Mouse (Mus musculus) ovary, postnatal 10 days (tissue): ENCODE results near the gene Slc22a18.

Experiments used
- DNase-seq: peaks from one replicate; pipeline ENCODE4 v3.0.0; 2022; ENCODE audit warnings: low spot score

Gene Slc22a18

DNA sequence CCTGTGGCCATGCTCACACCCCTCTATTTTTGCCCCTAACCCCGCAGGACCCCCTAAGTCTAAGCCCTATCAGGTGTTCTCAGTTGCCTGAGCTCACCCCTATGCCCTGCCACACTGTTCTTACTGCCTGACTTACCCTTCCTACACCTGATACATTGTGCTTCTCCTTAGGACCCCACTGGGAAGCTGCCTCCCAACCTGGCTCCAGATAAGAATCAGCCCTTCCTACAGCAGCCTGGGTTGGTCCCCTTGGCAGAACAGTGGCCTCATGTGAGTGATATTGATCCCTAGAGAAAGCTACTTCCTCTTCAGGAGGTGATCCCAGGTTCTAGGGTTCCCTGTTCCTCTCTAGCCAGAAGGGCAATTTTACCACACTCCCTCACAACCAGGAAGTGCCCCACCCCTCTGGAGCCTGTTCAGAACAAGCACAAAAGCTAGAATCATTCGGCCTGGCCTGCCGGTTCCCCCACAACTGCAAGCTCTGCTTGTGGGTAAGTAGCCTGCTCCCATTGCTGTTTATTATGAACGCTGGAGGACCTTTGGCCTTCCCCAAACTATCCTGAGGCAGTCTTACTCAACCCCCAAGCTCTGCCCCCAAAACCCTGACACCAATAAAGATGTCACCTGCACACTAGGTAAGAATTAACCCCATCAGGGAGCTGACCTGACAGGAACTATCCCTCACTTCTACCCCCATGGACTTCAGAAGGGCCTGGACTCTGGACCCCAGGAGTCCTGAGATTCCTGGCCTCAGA is at the start of gene Slc22a18:
TSS of gene Slc22a18 (plus strand) at position 390 of the 755 bp plus-strand sequence.
- DNase-seq: no peak

DNA sequence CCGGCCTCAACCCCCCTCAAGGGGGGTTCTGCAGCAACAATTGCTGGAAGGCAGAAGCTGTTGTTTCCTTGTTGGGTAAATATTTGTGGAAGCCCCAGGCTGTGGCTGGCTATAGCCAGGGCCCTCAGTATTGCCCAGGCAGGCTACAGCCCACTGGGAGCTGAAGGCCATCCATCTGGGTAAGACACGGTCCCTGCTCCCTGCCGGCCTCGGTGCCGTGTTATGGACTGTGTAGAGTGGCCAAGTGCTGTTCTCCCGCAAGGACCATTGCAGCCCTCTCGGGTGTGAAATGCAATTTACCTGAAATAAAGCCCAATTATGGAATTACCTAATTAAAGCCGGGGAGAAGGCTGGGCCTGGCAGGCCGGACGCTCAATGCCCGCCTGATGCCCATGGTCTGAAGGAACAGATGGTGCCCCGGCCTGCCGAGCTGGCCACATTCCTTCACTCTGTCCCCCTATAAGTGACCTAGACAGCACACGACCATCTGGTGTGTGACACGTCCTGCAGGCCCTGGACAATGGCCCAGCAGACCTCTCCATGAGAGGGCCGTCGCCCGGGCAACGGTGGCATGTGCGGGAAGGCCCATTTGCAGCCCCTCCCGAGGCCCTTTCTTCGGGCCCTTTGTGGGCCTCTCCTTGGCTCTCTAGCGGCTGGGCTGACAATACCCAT is 45.3 kb upstream of the Slc22a18 start:
- no peak for DNase-seq

DNA sequence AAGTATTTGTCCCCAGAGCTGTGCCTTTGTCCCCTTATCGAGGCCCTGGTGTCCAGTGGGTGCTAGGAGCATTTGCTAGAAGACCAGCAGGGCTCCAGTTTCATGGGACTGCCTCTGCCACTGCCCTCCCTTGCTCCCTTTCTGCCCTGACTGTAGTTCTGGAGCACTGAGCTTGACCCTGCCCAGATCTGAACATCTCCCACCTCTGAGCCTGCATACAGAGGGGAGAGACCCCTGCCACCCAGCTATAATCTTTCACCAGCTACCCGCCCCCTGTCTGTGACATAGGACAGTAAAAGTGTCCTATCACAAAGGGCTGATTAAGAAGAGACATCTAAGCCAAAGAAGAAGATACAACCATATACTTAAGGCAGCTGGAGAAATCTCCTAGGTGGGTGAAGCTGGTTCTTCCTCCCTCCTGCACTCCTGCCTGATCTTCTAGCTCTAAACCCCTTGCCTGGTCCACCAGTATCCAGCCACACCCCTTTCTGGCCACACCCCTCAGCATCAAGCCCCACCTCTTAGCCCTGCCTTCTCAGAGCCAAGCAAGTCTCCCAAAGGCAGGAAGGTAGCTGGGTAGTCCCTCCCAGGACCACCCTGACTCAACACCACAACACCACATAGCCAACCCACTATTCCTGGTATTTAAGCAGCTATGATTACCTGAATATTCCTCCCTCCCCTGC is 44.6 kb upstream of the Slc22a18 start:
- DNase-seq: no peak

DNA sequence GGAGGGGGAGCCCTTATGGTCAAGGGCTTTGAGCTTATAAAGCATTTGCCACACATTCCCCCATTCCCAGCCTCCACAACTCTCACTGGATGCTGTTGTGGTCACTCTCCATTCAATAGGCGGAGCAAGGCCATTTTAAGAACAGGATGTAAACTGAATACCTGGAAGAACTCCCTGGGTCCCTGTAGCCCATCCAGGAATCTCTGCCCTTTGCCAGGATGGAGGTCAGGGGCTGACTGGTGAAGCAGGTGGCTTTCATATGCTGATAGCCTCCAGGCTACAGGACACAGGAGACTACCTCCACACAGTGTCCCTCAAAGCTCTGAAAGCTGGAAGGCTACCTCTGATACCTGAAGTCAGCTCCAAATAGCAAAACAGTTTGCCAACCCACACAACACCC is 40.9 kb upstream of the Slc22a18 start:
- no peak for DNase-seq

DNA sequence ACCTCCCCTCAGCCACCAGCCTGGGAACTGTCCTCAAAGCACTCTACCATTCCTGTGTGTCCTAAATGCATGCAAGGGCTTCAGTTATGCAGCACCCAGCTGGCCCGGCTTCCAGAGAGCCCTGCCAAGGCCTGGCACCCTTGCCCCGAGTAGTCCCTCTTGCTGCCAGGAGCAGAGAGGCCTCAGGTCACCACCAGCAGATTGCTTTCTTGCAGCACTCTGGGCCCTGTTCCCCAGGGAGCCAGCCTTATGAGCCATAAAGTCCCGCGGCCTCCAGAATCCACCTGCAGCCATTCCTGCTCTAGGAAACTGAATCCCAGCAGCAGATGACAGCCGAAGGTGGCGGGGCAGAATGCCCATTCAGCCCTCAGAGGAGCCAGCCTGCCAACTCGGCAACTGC is 40.2 kb upstream of the Slc22a18 start:
- DNase-seq: no peak

DNA sequence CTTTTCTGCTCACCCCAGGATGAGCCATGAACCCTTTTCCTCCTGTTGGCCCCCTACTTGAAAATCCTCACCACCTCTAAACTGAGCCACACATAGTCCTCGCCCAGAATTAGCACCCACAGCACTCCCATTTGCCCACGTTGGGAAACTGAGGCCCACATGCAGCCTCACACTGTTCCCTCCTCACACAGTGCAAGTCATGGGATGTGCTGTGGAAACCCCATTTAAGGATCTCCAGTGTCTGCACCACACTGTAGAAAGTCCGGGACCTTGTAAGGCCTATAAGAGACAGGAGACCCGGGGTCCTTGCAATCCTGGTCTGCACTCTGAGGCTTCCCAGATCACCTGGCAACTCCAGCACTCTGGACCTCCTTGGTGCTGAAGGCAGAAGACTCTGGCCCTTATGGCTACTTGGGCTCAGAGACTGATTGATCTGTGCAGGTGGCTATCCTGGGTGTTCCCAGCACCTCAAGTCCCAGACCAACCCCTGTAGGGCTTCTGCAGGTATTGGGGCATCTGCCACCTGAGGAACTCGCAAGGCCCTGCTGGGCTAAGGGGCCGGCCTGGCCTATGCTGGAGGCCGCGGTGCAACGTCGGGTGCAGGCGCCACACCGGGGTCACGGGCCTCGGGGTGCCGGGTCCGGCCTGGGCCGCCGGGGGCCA is 36.2 kb upstream of the Slc22a18 start:
- DNase-seq: no peak

DNA sequence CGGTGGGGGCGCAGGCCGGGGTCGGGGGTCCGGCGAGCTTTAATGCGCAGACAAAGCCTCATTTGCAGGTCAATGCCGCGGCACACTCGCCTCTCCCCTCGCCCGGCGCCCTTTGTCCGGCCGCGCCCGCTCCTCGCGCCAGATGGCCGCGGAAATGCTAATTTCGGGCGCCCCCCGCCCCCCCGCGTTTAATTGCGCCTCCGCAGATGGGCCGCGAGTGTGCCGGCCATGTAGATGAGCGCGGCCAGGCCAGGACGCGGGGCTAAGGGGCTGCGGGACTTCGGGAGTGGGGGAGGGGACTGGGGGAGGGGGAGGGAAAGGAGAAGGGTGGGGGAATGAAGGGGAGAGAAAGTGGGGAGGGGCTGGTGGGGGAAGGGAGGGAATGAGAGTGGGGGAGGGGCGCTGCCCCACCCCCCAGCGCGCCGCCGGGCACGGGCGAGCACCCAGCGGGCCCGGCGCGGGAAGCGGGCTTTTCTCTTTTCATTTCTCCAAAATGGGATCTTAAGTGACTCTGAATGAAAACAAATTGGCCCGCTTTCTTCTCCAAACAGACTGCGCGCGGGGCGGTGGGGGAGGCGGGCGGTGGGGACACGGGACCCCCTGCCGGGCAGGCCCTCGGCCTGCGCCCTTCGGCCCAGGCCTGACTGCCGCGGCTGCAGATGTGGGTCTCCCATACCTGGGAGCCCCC is 35.5 kb upstream of the Slc22a18 start:
- no peak for DNase-seq

DNA sequence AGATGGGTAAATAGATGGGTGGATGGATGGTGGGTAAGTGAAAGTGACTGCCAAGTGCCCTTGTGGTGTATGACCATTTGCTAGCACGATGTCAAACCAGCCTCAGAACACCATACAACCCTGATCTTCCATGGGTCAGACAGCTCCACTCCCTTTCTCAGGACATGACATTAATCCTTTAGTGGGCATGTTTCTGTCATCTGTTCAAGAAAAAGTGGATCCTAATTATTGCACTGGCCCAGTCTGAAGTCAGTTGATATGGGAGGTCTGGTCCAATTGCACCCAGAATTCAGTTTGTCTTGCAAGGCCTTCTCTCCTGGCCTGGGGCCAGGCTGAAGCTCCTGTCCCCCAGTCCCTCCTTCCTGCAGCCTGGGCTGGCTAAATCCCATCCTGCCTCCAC is 34.6 kb upstream of the Slc22a18 start:
- DNase-seq: no peak

DNA sequence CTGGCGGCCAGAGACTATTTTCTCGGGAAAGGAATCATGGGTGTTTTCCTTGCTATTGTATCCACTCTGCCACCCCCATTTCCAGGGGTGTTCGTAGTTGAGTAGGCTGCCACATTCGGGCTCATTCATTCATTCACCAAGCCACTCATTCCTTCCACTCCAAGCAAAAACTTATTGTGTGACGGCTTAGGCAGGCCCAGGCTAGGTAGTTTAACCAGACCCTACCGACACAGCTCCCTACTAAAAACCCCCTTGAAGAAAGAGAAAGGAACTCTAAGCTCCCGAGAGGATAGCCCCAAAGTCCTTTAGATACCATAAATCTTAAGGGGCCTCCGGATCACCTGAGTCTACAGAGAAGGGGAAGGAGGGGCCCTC is 29.0 kb upstream of the Slc22a18 start:
- no peak for DNase-seq

DNA sequence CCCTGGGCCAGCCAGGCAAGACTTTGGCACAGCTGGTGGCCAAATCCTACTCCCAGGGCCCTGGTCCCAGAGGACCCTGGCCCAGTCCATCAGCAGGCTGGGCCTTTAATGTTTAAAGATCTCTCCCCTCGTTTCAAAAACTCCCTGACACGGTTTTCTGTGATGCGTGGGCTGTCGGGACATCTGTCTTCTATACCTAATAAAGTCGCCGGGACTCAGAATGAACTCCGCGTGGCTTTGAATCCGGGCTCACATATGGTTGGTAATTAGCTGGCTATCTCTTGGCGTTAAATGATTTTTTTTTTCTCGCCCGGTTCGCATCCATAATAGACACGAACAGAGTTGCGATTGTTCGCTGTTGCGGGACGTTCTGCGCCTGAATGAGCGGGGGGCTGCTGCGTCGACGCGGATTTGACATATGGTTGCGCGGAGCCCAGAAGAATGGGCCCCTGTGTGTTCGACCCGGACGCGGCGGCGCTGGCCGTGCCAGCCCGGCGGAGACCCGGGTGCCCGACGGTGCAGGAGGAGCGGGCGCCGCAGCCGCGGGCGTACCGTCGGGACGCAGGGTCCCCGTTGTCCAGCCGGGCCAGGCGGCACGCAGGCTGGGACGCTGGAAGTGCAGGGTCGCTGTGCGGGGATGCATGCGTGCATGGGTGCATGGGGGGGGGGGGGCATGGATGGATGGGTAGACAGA is 28.4 kb upstream of the Slc22a18 start:
- no peak for DNase-seq

DNA sequence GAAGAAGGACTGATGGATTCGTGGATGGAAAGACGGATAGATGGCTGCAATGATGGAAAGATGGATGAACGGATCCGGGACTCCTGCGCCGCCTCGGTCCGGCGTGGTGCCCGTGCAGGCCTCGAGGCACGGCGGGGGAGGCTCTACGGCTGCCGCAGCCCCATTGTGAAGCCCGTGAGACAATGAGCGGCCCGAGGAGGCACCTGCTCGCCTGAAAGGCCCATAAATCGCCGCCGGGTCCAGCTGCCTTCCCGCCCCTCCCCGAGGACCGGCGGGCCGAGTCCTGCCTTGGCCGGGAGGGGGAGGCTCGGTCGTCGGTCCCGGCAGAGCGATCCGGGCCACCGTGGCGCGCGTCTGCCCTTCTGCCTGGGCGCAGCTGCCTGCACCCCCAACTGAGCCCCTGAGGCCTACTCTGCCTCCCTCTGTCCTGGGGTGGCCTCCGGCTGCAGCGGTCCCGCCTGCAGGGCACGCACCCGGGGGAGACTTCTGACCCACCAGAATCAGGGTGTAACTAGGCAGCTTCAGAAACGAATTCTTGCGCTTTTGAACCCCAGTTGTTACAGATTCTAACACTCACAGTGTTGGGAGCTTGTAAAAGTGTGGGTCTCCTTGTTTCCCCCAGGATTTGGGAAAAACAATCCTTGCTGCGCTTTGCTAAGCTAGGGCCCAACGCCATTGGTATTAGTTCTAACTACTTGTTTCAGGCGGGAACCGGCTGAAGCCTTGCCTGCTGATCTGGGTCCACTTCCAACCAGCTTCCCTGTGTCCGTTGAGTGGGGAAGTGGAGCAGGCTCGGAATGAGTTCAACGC is 27.7 kb upstream of the Slc22a18 start:
- no peak for DNase-seq

DNA sequence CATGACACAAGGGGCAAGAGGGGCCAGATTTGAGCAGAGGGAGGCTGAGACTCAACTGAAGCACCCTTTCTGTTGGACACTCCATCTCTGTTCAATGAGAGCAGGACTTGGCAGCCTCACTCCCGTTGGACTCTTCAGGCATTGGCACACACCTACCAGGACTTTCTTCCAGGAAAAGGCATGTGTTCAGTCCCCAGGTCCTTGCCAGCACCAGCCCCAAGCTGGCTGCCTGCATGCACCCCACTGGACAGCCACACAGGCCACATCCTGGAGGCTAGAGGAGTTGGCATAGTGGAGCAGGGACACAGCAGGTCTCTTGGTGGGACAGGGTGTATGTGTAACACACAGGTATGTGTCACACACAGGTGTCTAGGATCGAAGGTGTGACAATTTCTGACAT is 26.4 kb upstream of the Slc22a18 start:
- DNase-seq: no peak

DNA sequence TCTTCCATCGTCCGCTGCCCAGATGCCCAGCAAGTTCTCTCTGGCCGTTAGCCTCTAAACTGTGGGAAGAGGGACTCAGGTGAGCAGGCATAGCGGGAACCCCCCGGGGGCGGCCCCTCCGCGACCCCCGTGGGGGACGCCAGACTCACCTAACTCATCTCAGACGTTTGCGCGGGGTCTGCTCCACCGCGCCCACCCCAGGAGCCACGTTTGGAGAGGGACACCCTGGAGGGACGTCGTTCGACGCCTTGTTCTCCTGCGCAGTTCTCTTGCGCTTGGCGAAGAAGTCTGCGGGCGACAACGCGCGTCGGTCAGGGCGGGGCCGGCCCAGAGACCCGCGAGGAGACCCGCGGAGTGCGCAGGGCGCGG is 14.6 kb upstream of the Slc22a18 start:
- no peak for DNase-seq

DNA sequence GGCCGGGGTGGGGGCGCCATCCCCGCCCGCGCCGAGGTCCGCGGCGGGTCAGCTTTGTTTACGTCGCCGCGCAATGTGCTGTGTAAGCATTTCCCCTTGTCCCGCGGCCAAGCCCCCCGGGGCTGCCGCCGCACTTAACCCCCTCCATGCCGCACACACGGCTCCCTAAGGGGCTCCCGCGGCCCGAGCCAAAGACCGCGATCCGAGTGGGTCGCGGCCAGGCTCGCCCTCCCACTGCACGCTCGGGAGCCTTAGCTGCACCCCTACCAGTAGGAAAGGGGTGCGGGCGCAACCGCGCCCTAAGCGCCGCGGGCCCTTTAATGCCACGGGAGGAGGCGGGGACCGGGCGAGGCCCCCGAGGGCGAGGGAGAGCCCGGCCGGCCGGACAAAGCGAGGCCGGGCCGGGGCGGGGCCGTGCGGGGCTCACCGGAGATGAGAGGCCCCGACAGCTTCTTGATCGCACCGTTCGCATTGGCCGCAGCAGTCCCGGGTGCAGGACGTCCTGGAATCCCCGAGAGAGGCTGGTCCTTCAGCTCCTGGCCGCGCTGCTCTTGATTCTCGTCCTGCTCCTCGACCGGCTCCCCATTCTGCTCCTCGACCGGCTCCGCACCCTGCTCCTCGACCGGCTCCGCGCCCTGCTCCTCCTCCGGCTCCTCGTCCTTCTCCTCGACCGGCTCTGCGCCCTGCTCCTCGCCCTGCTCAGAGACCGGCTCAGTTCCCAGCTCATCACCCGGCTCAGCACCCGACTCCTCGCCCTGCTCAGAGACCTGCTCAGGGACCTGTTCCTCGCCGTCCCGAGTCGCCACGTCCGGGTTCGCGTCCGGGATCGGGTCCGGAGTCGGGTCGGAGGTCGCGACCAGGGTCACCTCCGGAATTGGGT is 14.0 kb upstream of the Slc22a18 start:
- DNase-seq: no peak

DNA sequence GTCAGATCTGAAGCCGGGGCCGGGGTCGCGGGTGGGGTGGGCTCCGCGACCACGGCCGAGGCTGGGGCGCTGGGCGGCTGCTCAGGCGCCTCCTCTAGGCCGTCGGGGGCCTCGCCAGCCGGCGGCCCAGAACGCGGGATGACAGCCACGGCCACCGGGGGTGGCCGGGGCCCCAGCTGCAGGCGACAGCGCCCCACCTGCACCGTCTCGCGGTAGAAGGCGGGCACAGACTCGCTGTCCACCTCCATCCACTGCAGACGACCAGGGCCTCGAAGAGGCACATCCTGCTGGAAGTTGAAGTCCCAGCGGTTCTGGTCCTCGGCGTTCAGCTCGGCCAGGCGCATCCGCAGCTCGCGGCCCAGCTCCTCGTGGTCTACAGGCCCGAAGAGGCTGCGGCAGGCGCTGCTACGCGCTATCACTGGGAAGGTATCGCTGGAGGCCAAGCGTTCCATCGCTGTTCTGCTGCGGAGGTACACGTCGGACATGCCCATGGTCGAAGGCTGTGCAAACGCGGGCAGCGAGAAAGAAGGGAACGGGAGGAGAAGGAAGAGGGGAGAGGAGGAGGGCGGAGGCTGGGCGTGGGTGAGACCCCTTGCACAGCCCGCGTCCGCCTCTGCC is 13.2 kb upstream of the Slc22a18 start:
- DNase-seq: no peak

DNA sequence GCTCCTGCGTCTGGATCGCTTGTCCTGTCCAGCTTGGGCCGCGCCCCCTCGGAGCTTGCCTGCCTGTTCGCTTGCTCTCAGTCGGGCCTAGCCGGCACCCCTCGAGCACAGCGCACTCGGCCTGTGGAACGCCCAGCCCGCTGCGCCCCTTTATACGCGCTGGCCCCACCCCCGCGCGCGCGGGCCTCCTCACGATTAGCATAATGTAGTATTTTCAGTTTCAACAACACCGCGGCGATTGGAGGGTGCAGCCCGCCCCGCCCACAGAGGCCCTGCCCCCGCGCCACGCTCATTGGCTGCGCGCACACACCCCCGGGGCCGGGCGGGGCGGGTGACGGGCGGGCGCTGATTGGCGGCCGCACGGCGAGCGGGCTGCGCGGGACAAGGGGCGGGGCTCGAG is 12.7 kb upstream of the Slc22a18 start, which contains the start of gene Cdkn1c:
TSS of gene Cdkn1c (minus strand) at position 177 of the 400 bp plus-strand sequence.
- peak; percentile 71 for DNase-seq

DNA sequence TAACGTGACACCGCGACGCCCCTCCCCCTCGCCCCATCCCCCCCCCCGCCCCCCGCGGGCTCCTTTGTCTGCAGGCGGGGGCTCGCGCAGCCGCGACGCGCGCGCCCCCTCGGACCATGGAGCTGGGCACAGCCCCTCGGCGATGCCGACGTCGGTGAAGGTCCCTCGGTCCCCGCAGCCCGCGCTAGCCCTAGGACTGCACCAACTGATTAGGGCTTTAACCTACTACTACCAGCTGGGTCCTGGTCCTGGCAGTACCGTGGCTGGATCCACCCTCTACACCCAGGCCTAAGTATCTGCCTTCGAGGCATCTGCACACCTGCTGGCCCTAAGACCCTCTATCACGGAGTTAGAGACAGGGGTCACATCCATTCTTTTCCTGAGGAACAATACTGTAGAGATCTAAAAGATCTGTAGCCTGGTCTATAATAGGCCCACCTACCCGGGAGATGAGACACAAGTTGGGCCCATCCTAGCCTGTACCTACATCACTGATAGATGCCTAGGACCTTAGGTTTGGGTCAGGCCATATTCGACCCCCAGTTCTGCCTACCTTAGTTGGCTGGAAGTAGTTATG is 12.2 kb upstream of the Slc22a18 start:
- DNase-seq: no peak

DNA sequence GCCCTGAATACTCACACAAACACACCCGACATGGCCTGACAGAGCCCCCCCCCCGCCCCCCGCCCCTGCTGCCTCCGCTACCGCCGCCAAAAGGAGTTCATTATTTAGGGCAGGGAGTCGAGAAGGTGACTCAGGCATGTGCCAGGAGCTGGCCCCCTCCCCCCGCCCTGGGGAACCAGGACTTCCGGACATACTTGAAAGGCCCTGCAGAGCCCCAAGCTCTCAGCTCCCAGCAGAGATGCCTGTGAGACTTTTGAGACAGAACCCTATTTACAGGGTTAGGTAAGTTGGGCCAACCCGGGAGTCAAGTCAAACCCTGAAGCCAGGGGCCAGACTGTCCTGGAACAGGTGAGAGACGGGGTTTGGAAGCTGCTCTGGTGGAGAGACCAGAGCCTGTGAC is 11.6 kb upstream of the Slc22a18 start:
- DNase-seq: no peak

DNA sequence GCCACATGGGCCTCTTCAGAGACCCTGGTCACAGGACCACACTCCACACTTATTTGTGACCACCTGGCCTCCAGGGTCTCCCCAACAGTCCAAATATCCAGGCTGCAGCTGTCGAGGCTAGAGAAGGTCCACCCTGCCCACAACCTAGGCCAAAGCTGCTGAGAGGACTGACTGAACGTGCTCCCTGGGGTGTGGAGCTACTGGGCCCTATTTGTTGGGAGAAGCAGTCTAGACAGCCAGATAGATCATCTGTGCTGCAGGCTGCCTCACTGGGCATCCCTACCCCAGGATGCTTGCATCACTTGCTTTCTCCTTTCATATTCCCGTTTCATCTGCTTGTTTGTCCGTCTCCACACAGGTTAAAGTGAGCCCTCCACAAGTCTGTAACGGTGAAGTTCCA is 11.0 kb upstream of the Slc22a18 start:
- DNase-seq: no peak
